Mouse (Mus musculus) lung, embryonic 14.5 days (tissue): ENCODE data around the gene Rufy4. TPM values are rescaled to one million over a fixed set of nuclear protein-coding genes. Genes with fewer than 3 reads are reported as not detected.

Source experiments
- ATAC-seq: fragments of 200-750 bp; cut with Nextera tagmentation; 2 replicates; pipeline ENCODE4 v1.8.0; 2017; ENCODE audit warnings: mild to moderate bottlenecking, moderate TSS enrichment, moderate library complexity; ENCODE audit not compliant: insufficient read depth
- DNase-seq: peaks from one replicate; pipeline ENCODE4 v3.0.0-alpha.2; 2015
- H3K27ac ChIP-seq: fragments of 300-500 bp; sonication (generic); 2 replicates; pipeline ENCODE4 v1.5.1; 2014; ENCODE audit warnings: low read depth, mild to moderate bottlenecking, moderate library complexity
- H3K27me3 ChIP-seq: fragments of 300-500 bp; sonication (generic); 2 replicates; pipeline ENCODE4 v1.6.1; 2014; ENCODE audit warnings: low read length, control low read depth; ENCODE audit not compliant: insufficient read depth
- H3K36me3 ChIP-seq: fragments of 300-500 bp; sonication (generic); 2 replicates; pipeline ENCODE4 v1.6.1; 2014; ENCODE audit warnings: control low read depth; ENCODE audit not compliant: insufficient read depth
- H3K4me1 ChIP-seq: fragments of 300-500 bp; sonication (generic); 2 replicates; pipeline ENCODE4 v1.6.1; 2014; ENCODE audit warnings: antibody characterized with exemption, control low read depth; ENCODE audit not compliant: insufficient read depth
- H3K4me2 ChIP-seq: fragments of 300-500 bp; sonication (generic); 2 replicates; pipeline ENCODE4 v1.6.1; 2014; ENCODE audit warnings: mild to moderate bottlenecking
- H3K4me3 ChIP-seq: fragments of 300-500 bp; sonication (generic); 2 replicates; pipeline ENCODE4 v1.5.1; 2014; ENCODE audit warnings: low read depth, low read length
- H3K9ac ChIP-seq: fragments of 300-500 bp; sonication (generic); 2 replicates; pipeline ENCODE4 v1.6.1; 2014
- H3K9me3 ChIP-seq: fragments of 300-500 bp; sonication (generic); 2 replicates; pipeline ENCODE4 v1.6.1; 2016; ENCODE audit warnings: low read depth, low read length, control low read depth
- CTCF ChIP-seq: IDR thresholded peaks from 2 replicates; pipeline ENCODE4 v1.5.1; 2016; ENCODE audit warnings: antibody characterized with exemption, low read depth
- WGBS: fragments of 180-500 bp; shearing (Covaris S2); extraction: QIAGEN DNeasy Blood & Tissue Kit; methylation state at CpG from one replicate; pipeline ENCODE4 v1.1.7; 2014; 5-methylcytosine and 5-hydroxymethylcytosine counted together
- polyA plus RNA-seq: library from polyadenylated mRNA; unstranded; fragments of >200 nt; fragmentation: Nextera tagmentation; extraction: Ambion mirVana; gene quantifications from 2 replicates; pipeline ENCODE4 v1.2.1, GENCODE M21; 2014

Gene Rufy4
- polyA plus RNA-seq, 1 experiment from 2014 or later, result 0.39 TPM

DNA sequence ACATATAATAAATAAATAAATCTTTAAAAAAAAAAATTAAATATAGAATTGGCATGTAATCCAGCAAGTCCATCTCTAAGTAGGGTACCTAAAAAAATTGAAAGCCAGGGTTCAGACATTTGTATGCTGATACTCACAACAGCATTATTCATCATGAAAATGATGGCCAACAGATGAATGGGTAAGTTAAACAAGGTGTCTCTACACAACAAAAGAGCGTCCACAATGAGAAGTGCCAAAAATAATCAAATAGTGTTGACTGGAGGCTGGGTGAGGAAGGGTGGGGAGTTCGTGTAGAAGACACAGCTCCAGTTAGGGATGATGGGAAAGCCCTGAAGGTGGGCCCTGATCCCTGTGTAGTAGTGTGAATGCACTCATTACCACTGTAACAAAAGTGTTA, 34.7 kb downstream of the Rufy4 start:
- Histone ChIP-seq H3K4me1 (no peaks in the 10 kb centered on the region), H3K9me3 (no peaks in the 10 kb centered on the region), H3K27me3 (no peaks in the 10 kb centered on the region), H3K4me2 (no peak overlapping the region), H3K4me3 (no peak overlapping the region), H3K27ac (no peak overlapping the region), H3K36me3 (no peaks in the 10 kb centered on the region), H3K9ac (no peak overlapping the region)
- DNase-seq, result no peak
- no peak for ATAC-seq
- TF ChIP-seq CTCF, result no peak
- 53% methylated on average over 2 of the region's 2 CpGs for whole genome bisulfite sequencing

DNA sequence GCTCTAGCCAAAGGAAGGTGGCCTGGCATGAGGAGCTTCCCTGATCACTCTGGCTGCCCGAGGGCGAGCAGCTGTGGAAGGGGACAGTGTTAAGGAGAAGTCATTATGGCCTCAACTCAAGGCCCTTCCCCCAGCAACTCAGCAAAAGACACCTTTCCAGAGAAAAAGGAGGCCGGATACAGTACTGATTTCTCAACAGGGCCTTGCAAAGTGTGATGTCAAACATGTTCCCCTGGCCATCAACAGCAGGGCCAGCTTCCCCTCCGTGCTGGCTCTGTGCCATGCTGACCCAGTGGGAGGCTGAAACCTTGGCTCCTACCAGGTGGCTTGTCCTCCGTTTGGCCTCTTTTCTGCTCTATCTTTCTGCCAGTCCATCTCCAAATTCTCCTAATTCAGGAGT, 41.8 kb downstream of the Rufy4 start:
- H3K4me3 ChIP-seq, result no peak overlapping the region
- ATAC-seq (no peak), DNase-seq (no peak)
- H3K4me2 ChIP-seq, result no peak overlapping the region
- TF ChIP-seq CTCF, result no peak
- no peaks in the 10 kb centered on the region for H3K4me1 ChIP-seq
- no peaks in the 10 kb centered on the region for H3K27me3 ChIP-seq
- H3K27ac ChIP-seq, result no peak overlapping the region
- no peak overlapping the region for H3K9ac ChIP-seq
- no peaks in the 10 kb centered on the region for H3K36me3 ChIP-seq
- no peaks in the 10 kb centered on the region for H3K9me3 ChIP-seq
- WGBS, result 75% methylated on average over 5 of the region's 5 CpGs

DNA sequence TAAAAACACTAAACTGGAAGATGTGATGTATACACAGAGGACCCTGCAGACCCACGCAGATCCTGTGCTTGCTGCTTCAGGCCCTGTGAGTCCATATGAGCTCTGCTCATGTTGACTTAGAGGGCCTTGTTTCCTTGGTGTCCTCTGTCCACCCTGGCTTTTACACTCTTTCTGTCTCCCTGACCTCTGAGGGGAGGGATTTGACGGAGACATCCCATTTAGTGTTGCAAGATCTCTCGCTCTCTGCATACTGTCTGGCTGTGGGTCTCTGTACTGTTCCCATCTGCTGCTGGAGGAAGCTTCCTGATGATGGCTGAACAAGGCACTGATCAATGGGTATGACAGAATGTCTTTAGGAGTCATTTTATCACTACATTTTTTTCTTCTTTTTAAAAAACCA, 44.4 kb downstream of the Rufy4 start:
- DNase-seq, result no peak
- Histone ChIP-seq H3K27ac (no peak overlapping the region), H3K4me3 (no peak overlapping the region), H3K36me3 (no peaks in the 10 kb centered on the region), H3K9ac (no peak overlapping the region), H3K4me2 (no peak overlapping the region), H3K27me3 (no peaks in the 10 kb centered on the region), H3K9me3 (no peaks in the 10 kb centered on the region), H3K4me1 (no peaks in the 10 kb centered on the region)
- WGBS, result 79% methylated on average over 3 of the region's 3 CpGs
- ATAC-seq, result no peak
- TF ChIP-seq CTCF, result no peak

DNA sequence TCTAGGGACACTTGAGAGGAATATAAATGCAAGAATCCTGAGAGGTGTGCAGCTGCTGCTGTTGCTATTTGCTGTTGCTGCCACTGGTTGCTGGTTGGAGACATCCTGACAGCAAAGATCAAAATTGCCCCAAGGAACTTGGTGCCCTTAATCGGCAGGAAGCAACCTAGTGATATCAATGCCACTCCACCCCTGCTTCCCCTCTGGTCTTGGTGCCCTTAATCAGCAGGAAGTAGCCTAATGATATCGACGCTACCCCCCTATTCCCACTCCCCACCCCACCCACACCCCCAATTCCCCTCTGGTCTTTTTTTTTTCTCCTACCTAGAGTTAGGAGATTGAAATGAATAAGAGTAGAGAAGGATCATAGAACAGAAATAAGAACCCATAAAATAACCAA, 47.4 kb downstream of the Rufy4 start:
- DNase-seq (no peak), ATAC-seq (no peak)
- Histone ChIP-seq H3K4me3 (no peak overlapping the region), H3K27ac (no peak overlapping the region), H3K27me3 (no peaks in the 10 kb centered on the region), H3K4me2 (no peak overlapping the region), H3K9ac (no peak overlapping the region), H3K4me1 (peaks cover 4% of the 10 kb centered on the region; the same call in 1 of the 2 replicates), H3K9me3 (no peaks in the 10 kb centered on the region), H3K36me3 (no peaks in the 10 kb centered on the region)
- 65% methylated on average over 3 of the region's 3 CpGs for WGBS
- TF ChIP-seq CTCF, result no peak

DNA sequence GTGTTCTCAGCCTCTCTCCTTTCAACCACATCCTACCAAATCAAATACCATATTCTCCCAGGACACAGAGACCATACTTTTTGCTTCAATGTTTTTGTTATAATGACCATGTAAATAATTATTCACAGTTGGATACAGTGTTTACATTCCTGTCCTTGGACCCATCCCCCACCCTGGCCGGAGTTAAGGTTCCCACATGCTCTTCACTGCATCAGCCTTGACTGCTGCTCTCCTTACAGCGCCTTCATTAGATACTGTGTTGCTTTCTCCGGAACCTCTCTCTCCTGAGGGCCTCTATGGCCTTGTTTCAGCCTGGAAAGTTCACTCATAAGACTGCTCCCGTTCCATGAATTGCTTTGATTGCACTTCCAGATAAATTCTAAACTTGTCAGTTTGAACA, 50.4 kb downstream of the Rufy4 start:
- Histone ChIP-seq H3K27ac (no peak overlapping the region), H3K9me3 (no peaks in the 10 kb centered on the region), H3K4me2 (no peak overlapping the region), H3K9ac (no peak overlapping the region), H3K36me3 (no peaks in the 10 kb centered on the region), H3K4me3 (no peak overlapping the region), H3K27me3 (no peaks in the 10 kb centered on the region), H3K4me1 (peaks cover 8% of the 10 kb centered on the region; the same call in 1 of the 2 replicates)
- 50% methylated on average over 4 of the region's 4 CpGs for WGBS
- ATAC-seq (no peak), DNase-seq (peak; percentile 58)
- no peak for TF ChIP-seq CTCF

DNA sequence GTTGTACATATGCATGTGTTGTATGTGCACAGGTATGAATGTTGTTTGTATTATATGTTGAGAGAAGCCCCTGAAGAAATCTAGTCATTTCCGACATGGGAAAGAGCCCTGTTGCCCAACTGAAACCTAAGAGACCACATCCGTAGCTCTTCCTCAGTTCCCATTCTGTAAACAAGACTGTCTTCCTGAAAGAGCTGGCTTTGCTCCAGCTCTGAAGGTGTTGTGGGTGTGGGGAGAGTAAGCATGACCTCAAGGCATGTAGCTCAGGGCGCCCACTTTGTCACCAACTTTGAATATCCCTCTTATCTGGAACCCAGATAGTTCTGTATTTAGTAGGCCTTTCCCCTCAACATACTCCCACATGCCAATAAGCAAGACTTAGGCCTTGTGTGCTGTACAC, 53.3 kb downstream of the Rufy4 start:
- Histone ChIP-seq H3K9me3 (no peaks in the 10 kb centered on the region), H3K4me2 (no peak overlapping the region), H3K9ac (no peak overlapping the region), H3K4me1 (peaks cover 8% of the 10 kb centered on the region; the same call in 1 of the 2 replicates), H3K27me3 (no peaks in the 10 kb centered on the region), H3K36me3 (no peaks in the 10 kb centered on the region), H3K4me3 (no peak overlapping the region), H3K27ac (peak overlapping the region; percentile 15; the same call in 1 of the 2 replicates)
- 68% methylated on average over 3 of the region's 3 CpGs for WGBS
- no peak for TF ChIP-seq CTCF
- no peak for ATAC-seq
- no peak for DNase-seq

DNA sequence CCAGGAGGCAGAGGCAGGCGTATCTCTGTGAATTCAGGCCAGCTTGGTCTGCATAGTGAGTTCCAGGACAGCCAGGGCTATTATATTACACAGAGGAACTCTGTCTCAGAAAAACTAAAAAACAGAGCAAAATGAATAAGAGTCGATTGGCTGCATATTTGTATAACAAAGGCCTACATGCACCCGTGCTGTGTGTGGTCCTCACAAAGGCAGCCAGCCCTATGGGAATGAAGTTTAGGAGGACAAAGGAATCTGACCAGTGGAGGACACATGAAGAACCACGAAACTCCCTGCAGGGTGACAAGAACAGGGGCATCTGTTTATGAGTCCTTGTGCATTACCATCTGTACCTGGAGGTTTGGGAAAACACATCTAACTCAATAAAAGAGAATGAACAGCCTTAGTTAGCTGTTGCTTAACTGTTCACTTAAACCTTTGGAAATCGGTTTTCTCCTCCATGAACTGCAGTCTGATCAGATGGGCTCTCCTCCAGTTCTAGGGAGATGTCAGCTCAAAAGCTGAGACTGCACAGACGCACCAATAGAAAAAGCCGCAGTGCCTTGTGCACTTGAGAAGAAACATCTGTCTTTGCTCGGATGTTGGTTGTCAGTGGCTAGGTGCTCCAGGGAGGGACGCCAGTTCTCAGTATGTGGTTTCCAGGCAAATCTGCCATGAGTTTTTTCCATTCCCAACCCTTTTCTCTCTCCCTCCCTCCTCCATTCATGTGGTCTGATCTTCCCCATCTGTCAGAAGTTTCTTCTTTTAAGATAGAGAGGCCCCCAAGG, 54.5 kb downstream of the Rufy4 start:
- H3K27me3 ChIP-seq, result no peaks in the 10 kb centered on the region
- peaks cover 8% of the 10 kb centered on the region; the same call in 1 of the 2 replicates for H3K4me1 ChIP-seq
- no peak for TF ChIP-seq CTCF
- peak overlapping the region; percentile 76 for H3K27ac ChIP-seq
- H3K36me3 ChIP-seq, result no peaks in the 10 kb centered on the region
- WGBS, result 28% methylated on average over 9 of the region's 9 CpGs
- ATAC-seq, result peak; percentile 92
- H3K4me3 ChIP-seq, result no peak overlapping the region
- H3K9me3 ChIP-seq, result no peaks in the 10 kb centered on the region
- no peak overlapping the region for H3K9ac ChIP-seq
- no peak overlapping the region for H3K4me2 ChIP-seq
- DNase-seq, result peak; percentile 90
